Mouse (Mus musculus): ENCODE measurements around the gene Ormdl2.

DNA sequence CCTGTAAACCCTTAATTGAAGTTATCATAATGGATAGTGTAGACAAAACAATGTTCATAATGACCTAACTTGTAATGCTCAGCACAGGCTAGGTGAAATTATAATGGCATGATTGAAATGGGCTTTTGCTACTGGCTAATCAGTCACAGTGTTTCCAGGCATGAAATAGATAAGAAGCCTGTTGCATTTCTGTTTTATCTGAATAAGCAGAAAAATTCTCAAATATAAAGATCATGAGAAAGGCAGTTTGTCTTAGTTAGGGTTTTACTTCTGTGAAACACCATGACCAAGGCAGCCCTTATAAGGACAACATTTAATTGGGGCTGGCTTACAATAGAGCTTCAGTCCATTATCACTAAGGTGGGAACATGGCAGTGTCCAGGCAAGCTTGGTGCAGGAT lies 19.2 kb upstream of the Ormdl2 start:
- TF ChIP-seq CTCF (IDR thresholded peaks at IDR 0.05; ENCODE audit: control insufficient read depth, insufficient read depth, insufficient read length) (no peak), FOSL1 (IDR thresholded peaks at IDR 0.05; ENCODE audit: insufficient read depth, low read length, poor library complexity, severe bottlenecking) (no peak)
